15 mouse cellular contexts compared by ENCODE assay signal in genomic region chr6:129232005-129232841, GRCm38 (mm10). TPM values are rescaled to one million over a fixed set of nuclear protein-coding genes. Genes with fewer than 3 reads are reported as not detected.
DNase-seq lines count a peak whose midpoint lies in the region; ATAC-seq and TF ChIP-seq lines count a peak whose summit lies in the region.
"Had no signal": no experiment of that assay in that cellular context is flagged by ENCODE, and none has a peak within 500 bp of the region (broad histone marks: within the 10 kb centered on the region; RNA-seq: fewer than 3 reads in every experiment).

No protein-coding gene starts in this region.

- no peak for TF ChIP-seq EP300 in liver, postnatal 0 days (IDR thresholded peaks at IDR 0.05; ENCODE audit: low read depth)

- no peak for TF ChIP-seq CTCF in liver, postnatal 0 days (IDR thresholded peaks at IDR 0.05; ENCODE audit: low read depth)

- no peaks in the 10 kb centered on the region for H3K36me3 ChIP-seq in heart, embryonic 13.5 days
- no peaks in the 10 kb centered on the region for H3K36me3 ChIP-seq in lung, embryonic 15.5 days
- H3K36me3 ChIP-seq in liver, postnatal 0 days (replicated peaks; ENCODE audit: insufficient read depth, low read length) = no peaks in the 10 kb centered on the region
- H3K36me3 ChIP-seq: hindbrain, embryonic 13.5 days; limb, embryonic 13.5 days; neural tube, embryonic 15.5 days had no signal

- H3K27me3 ChIP-seq in heart, embryonic 13.5 days (replicated peaks) = no peaks in the 10 kb centered on the region
- no peaks in the 10 kb centered on the region for H3K27me3 ChIP-seq in lung, embryonic 15.5 days
- no peaks in the 10 kb centered on the region for H3K27me3 ChIP-seq in liver, postnatal 0 days (ENCODE audit: insufficient read depth, low read length)
- H3K27me3 ChIP-seq: hindbrain, embryonic 13.5 days; limb, embryonic 13.5 days; neural tube, embryonic 15.5 days had no signal

- ATAC-seq in heart, embryonic 13.5 days (ENCODE audit: extremely low read depth, insufficient number of reproducible peaks, low FRiP score, low TSS enrichment) = no peak
- ATAC-seq in lung, embryonic 15.5 days (ENCODE audit: borderline replicate concordance, extremely low read depth, low FRiP score, low TSS enrichment) = no peak
- no peak for ATAC-seq in liver, postnatal 0 days
- ATAC-seq in megakaryocyte progenitor cell, adult 5-6 weeks (replicated peaks; ENCODE audit: poor library complexity) = no peak
- ATAC-seq: forebrain, embryonic 14.5 days; midbrain, embryonic 16.5 days had no signal

- no peaks in the 10 kb centered on the region for H3K9me3 ChIP-seq in heart, embryonic 13.5 days
- no peaks in the 10 kb centered on the region for H3K9me3 ChIP-seq in lung, embryonic 15.5 days
- no peaks in the 10 kb centered on the region for H3K9me3 ChIP-seq in liver, postnatal 0 days (ENCODE audit: low read length)
- H3K9me3 ChIP-seq: hindbrain, embryonic 13.5 days; limb, embryonic 13.5 days; neural tube, embryonic 15.5 days had no signal

- peak overlapping the region; percentile 64 for H3K27ac ChIP-seq in heart, embryonic 13.5 days (replicated peaks)
- H3K27ac ChIP-seq in lung, embryonic 15.5 days = peak overlapping the region; percentile 84
- H3K27ac ChIP-seq in brown adipose tissue, adult 24 weeks (replicated peaks; ENCODE audit: low read depth, low read length) = peak overlapping the region; percentile 98
- peak overlapping the region; percentile 91 for H3K27ac ChIP-seq in liver, postnatal 0 days (ENCODE audit: low read depth)
- H3K27ac ChIP-seq: hindbrain, embryonic 13.5 days; limb, embryonic 13.5 days; neural tube, embryonic 15.5 days had no signal

- peaks cover 24% of the 10 kb centered on the region for H3K4me1 ChIP-seq in heart, embryonic 13.5 days
- peaks cover 41% of the 10 kb centered on the region for H3K4me1 ChIP-seq in lung, embryonic 15.5 days
- peaks cover 42% of the 10 kb centered on the region for H3K4me1 ChIP-seq in brown adipose tissue, adult 24 weeks (ENCODE audit: control insufficient read depth, insufficient read depth, insufficient read length, low read length)
- H3K4me1 ChIP-seq in liver, postnatal 0 days (ENCODE audit: insufficient read depth) = peaks cover 75% of the 10 kb centered on the region
- H3K4me1 ChIP-seq: hindbrain, embryonic 13.5 days had no signal

- no peak overlapping the region for H3K4me2 ChIP-seq in heart, embryonic 13.5 days
- H3K4me2 ChIP-seq in lung, embryonic 15.5 days = no peak overlapping the region
- peak overlapping the region; percentile 18; the same call in 1 of the 2 replicates for H3K4me2 ChIP-seq in liver, postnatal 0 days (ENCODE audit: low read depth, low read length)
- H3K4me2 ChIP-seq: hindbrain, embryonic 13.5 days; limb, embryonic 13.5 days; neural tube, embryonic 15.5 days had no signal

- WGBS in heart, embryonic 13.5 days = 59% methylated on average over 5 of the region's 5 CpGs
- WGBS in lung, embryonic 15.5 days = 71% methylated on average over 5 of the region's 5 CpGs
- 47% methylated on average over 5 of the region's 5 CpGs for WGBS in liver, postnatal 0 days (ENCODE audit: insufficient replicate concordance)

- H3K9ac ChIP-seq in heart, embryonic 13.5 days = no peak overlapping the region
- H3K9ac ChIP-seq in lung, embryonic 15.5 days = no peak overlapping the region
- no peak overlapping the region for H3K9ac ChIP-seq in liver, postnatal 0 days (replicated peaks)
- H3K9ac ChIP-seq: hindbrain, embryonic 13.5 days; limb, embryonic 13.5 days; neural tube, embryonic 15.5 days had no signal

- H3K4me3 ChIP-seq in heart, embryonic 13.5 days = no peak overlapping the region
- no peak overlapping the region for H3K4me3 ChIP-seq in lung, embryonic 15.5 days
- no peak overlapping the region for H3K4me3 ChIP-seq in brown adipose tissue, adult 24 weeks (ENCODE audit: insufficient read depth, low read depth, low read length)
- no peak overlapping the region for H3K4me3 ChIP-seq in liver, postnatal 0 days (ENCODE audit: low read depth, low read length)
- H3K4me3 ChIP-seq: hindbrain, embryonic 13.5 days; limb, embryonic 13.5 days; neural tube, embryonic 15.5 days had no signal

- no peak for DNase-seq in heart, adult 9 months (ENCODE audit: low spot score in 2 of 2)
- DNase-seq in lung, postnatal 36 days = no peak
- no peak for DNase-seq in liver, postnatal 0 days
- no peak for DNase-seq in cerebellum, adult 9-10 months
- DNase-seq: cerebellum, adult 18-20 months had no signal

RNA-seq across cellular contexts. Expression of gene Cd69, which starts 43.0 kb away (rescaled TPM):
- 0.14 TPM in 1 of 2 replicates, not detected in the other for polyA plus RNA-seq in heart, embryonic 13.5 days (2015; fragmentation: Nextera tagmentation; extraction: Ambion mirVana)
- 0.15 and 0.39 TPM in 2 replicates for polyA plus RNA-seq in lung, embryonic 15.5 days (2015; fragmentation: Nextera tagmentation; extraction: Ambion mirVana)
- polyA plus RNA-seq in brown adipose tissue, adult 24 weeks (2012; ENCODE audit: insufficient read depth, insufficient read length, missing spikeins) = not detected in 2 replicates
- polyA plus RNA-seq in liver, postnatal 0 days (2015; fragmentation: Nextera tagmentation; extraction: Ambion mirVana) = 1.0 and 1.5 TPM in 2 replicates
- 128 and 146 TPM in 2 replicates for total RNA-seq in megakaryocyte progenitor cell, adult 5-6 weeks (2015)
- total RNA-seq in megakaryocyte progenitor cell, adult 5-6 weeks (2017) = 109 and 150 TPM in 2 replicates
- polyA plus RNA-seq: forebrain, embryonic 14.5 days; hindbrain, embryonic 13.5 days; midbrain, embryonic 16.5 days had no signal

RNA-seq across cellular contexts. Expression of gene Clec2d, which starts 51.8 kb away (rescaled TPM):
- polyA plus RNA-seq in heart, embryonic 13.5 days (2015; fragmentation: Nextera tagmentation; extraction: Ambion mirVana) = 0.11 and 0.20 TPM in 2 replicates
- 1.2 and 1.5 TPM in 2 replicates for polyA plus RNA-seq in lung, embryonic 15.5 days (2015; fragmentation: Nextera tagmentation; extraction: Ambion mirVana)
- polyA plus RNA-seq in brown adipose tissue, adult 24 weeks (2012; ENCODE audit: insufficient read depth, insufficient read length, missing spikeins) = 58.5 and 127 TPM in 2 replicates
- polyA plus RNA-seq in liver, postnatal 0 days (2015; fragmentation: Nextera tagmentation; extraction: Ambion mirVana) = 2.3 and 3.0 TPM in 2 replicates
- 16.8 and 26.4 TPM in 2 replicates for total RNA-seq in megakaryocyte progenitor cell, adult 5-6 weeks (2015)
- total RNA-seq in megakaryocyte progenitor cell, adult 5-6 weeks (2017) = 101 and 118 TPM in 2 replicates
- polyA plus RNA-seq: embryonic facial prominence, embryonic 11.5 days; forebrain, embryonic 14.5 days; hindbrain, embryonic 13.5 days; limb, embryonic 13.5 days; midbrain, embryonic 16.5 days had no signal

Comparison
In these comparisons a context has a peak if more than half of its experiments do, and no peak if none do; other contexts are left out.
1. RNA of gene Clec2d, which starts 51.8 kb away (polyA plus RNA-seq): 58.5 to 127 TPM in brown adipose tissue, adult 24 weeks; 2.3 to 3.0 TPM in liver, postnatal 0 days, 1.2 to 1.5 TPM in lung, embryonic 15.5 days and 0.11 to 0.20 TPM in heart, embryonic 13.5 days; every median in the first group is over 10 times any median in the second.
2. Peak in every context shown above with its lines, with median percentiles within 50 percentile points of each other: H3K27ac ChIP-seq.